Mouse (Mus musculus) heart, adult 2 months (tissue): Measurements from ENCODE around the gene Ech1.

Experiments
- CTCF ChIP-seq: fragments of 200-600 bp; IDR thresholded peaks from 2 replicates; pipeline ENCODE4 v1.8.1; 2022; ENCODE audit warnings: antibody characterized with exemption, mild to moderate bottlenecking, moderate library complexity
- EP300 ChIP-seq: fragments of 200-500 bp; IDR thresholded peaks from 2 replicates; pipeline ENCODE4 v1.6.1; 2011; ENCODE audit warnings: low read depth, low read length, control low read depth; ENCODE audit not compliant: insufficient read depth
- POLR2A ChIP-seq: fragments of 200-500 bp; IDR thresholded peaks from 2 replicates; pipeline ENCODE4 v1.6.1; 2011; ENCODE audit warnings: mild to moderate bottlenecking, low read depth, low read length, control low read depth; ENCODE audit not compliant: insufficient read depth

DNA sequence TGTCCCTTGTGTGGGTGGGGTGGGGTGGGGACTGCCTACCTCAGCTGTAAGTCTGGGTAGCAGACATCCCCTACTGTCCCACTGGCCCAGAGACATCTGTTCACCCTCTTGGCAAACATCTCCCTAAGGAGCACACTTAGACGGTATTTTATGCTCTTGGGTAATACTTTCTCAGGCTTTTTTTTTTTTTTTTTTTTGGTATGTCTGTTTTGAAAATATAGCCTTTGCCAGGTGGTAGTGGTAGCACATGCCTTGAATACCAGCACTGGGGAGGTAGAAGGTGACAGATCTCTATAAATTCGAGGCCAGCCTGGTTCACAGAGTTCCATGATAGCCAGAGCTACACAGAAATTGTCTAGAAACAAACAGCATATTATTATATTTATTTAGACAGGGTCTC is 1.1 kb upstream of the Ech1 start:
- no peak for TF ChIP-seq EP300
- TF ChIP-seq CTCF: no peak
- no peak for TF ChIP-seq POLR2A
